Mouse (Mus musculus) embryonic facial prominence, embryonic 13.5 days (tissue): ENCODE measurements around the gene Lsm10. TPM values are rescaled to one million over a fixed set of nuclear protein-coding genes. Genes with fewer than 3 reads are reported as not detected.

ENCODE experiments used
- ATAC-seq: fragments of 200-750 bp; cut with Nextera tagmentation; 2 replicates; pipeline ENCODE4 v1.8.0; 2017; ENCODE audit warnings: low read depth; ENCODE audit not compliant: insufficient number of reproducible peaks, insufficient read depth, low FRiP score, low TSS enrichment
- H3K27ac ChIP-seq: fragments of 300-500 bp; sonication (generic); 2 replicates; pipeline ENCODE4 v1.5.1; 2015; ENCODE audit warnings: moderate library complexity, mild to moderate bottlenecking, inconsistent platforms
- H3K27me3 ChIP-seq: fragments of 300-500 bp; sonication (generic); 2 replicates; pipeline ENCODE4 v1.6.1; 2015; ENCODE audit warnings: mild to moderate bottlenecking, inconsistent platforms
- H3K36me3 ChIP-seq: fragments of 300-500 bp; sonication (generic); 2 replicates; pipeline ENCODE4 v1.6.1; 2015; ENCODE audit warnings: mild to moderate bottlenecking, inconsistent platforms
- H3K4me1 ChIP-seq: fragments of 300-500 bp; sonication (generic); 2 replicates; pipeline ENCODE4 v1.6.1; 2015; ENCODE audit warnings: inconsistent platforms
- H3K4me2 ChIP-seq: fragments of 300-500 bp; sonication (generic); 2 replicates; pipeline ENCODE4 v1.6.1; 2015; ENCODE audit warnings: moderate library complexity, mild to moderate bottlenecking, inconsistent platforms
- H3K4me3 ChIP-seq: fragments of 300-500 bp; sonication (generic); 2 replicates; pipeline ENCODE4 v1.5.1; 2015; ENCODE audit warnings: mild to moderate bottlenecking, inconsistent platforms
- H3K9ac ChIP-seq: fragments of 300-500 bp; sonication (generic); 2 replicates; pipeline ENCODE4 v1.6.1; 2015; ENCODE audit warnings: mild to moderate bottlenecking, inconsistent platforms
- H3K9me3 ChIP-seq: fragments of 300-500 bp; sonication (generic); 2 replicates; pipeline ENCODE4 v1.6.1; 2016; ENCODE audit warnings: inconsistent platforms
- WGBS: fragments of 180-500 bp; shearing (Covaris S2); methylation state at CpG from one replicate; pipeline ENCODE4 v1.1.7; 2015; ENCODE audit warnings: mixed read lengths; 5-methylcytosine and 5-hydroxymethylcytosine counted together
- polyA plus RNA-seq: library from polyadenylated mRNA; unstranded; fragments of >200 nt; fragmentation: Nextera tagmentation; extraction: Ambion mirVana; gene quantifications from 2 replicates; pipeline ENCODE4 v1.2.1, GENCODE M21; 2015

The Lsm10 gene
- polyA plus RNA-seq, 1 experiment from 2014 or later: 50.3 TPM

GRCm38 (mm10) chr4:126110374-126111152 lies 14.1 kb downstream of the Lsm10 start:
- no peaks in the 10 kb centered on the region for H3K36me3 ChIP-seq
- no peak overlapping the region for H3K4me3 ChIP-seq
- no peaks in the 10 kb centered on the region for H3K27me3 ChIP-seq
- H3K4me1 ChIP-seq: peaks cover 34% of the 10 kb centered on the region
- H3K9me3 ChIP-seq: no peaks in the 10 kb centered on the region
- WGBS: 4% methylated on average over 12 of the region's 12 CpGs
- H3K9ac ChIP-seq: peak overlapping the region; percentile 59
- peak overlapping the region; percentile 87 for H3K27ac ChIP-seq
- peak overlapping the region; percentile 47 for H3K4me2 ChIP-seq
- ATAC-seq: peak; percentile 38; the same call in 1 of the 2 replicates

- H3K9ac ChIP-seq: peak overlapping the region; percentile 59
- WGBS: 22% methylated on average over 7 of the region's 7 CpGs
Observed at GRCm38 (mm10) chr4:126111153-126111549, 14.7 kb downstream of the Lsm10 start.

GRCm38 (mm10) chr4:126113243-126113642 lies 16.8 kb downstream of the Lsm10 start:
- WGBS: 82% methylated on average over 4 of the region's 4 CpGs
- Histone ChIP-seq H3K9ac (no peak overlapping the region), H3K4me1 (peaks cover 28% of the 10 kb centered on the region), H3K27ac (no peak overlapping the region), H3K36me3 (no peaks in the 10 kb centered on the region), H3K4me2 (no peak overlapping the region), H3K4me3 (no peak overlapping the region), H3K9me3 (no peaks in the 10 kb centered on the region), H3K27me3 (no peaks in the 10 kb centered on the region)
- no peak for ATAC-seq

More at GRCm38 (mm10) chr4:126111153-126111549, 14.7 kb downstream of the Lsm10 start:
- no peaks in the 10 kb centered on the region for H3K27me3 ChIP-seq
- no peaks in the 10 kb centered on the region for H3K36me3 ChIP-seq
- no peak for ATAC-seq
- no peak overlapping the region for H3K4me3 ChIP-seq
- H3K4me1 ChIP-seq: peaks cover 33% of the 10 kb centered on the region
- H3K4me2 ChIP-seq: peak overlapping the region; percentile 47
- H3K9me3 ChIP-seq: no peaks in the 10 kb centered on the region
- H3K27ac ChIP-seq: peak overlapping the region; percentile 87

GRCm38 (mm10) chr4:126113943-126114342 lies 17.5 kb downstream of the Lsm10 start:
- H3K9ac ChIP-seq: no peak overlapping the region
- no peak for ATAC-seq
- 32% methylated on average over 6 of the region's 6 CpGs for WGBS
- no peak overlapping the region for H3K27ac ChIP-seq
- no peak overlapping the region for H3K4me2 ChIP-seq
- no peak overlapping the region for H3K4me3 ChIP-seq
- no peaks in the 10 kb centered on the region for H3K27me3 ChIP-seq
- H3K9me3 ChIP-seq: no peaks in the 10 kb centered on the region
- peaks cover 28% of the 10 kb centered on the region for H3K4me1 ChIP-seq
- H3K36me3 ChIP-seq: 0 out of 2 replicates have a peak, but pooled peaks cover under 1% of the 10 kb centered on the region

GRCm38 (mm10) chr4:126115411-126115810 lies 19.0 kb downstream of the Lsm10 start:
- WGBS: 81% methylated on average over 9 of the region's 9 CpGs
- Histone ChIP-seq H3K9me3 (no peaks in the 10 kb centered on the region), H3K4me1 (peaks cover 19% of the 10 kb centered on the region), H3K4me3 (no peak overlapping the region), H3K9ac (0 out of 2 replicates have a peak overlapping the region, but pooled peaks have one; percentile 11), H3K4me2 (no peak overlapping the region), H3K27ac (no peak overlapping the region), H3K27me3 (no peaks in the 10 kb centered on the region), H3K36me3 (0 out of 2 replicates have a peak, but pooled peaks cover 3% of the 10 kb centered on the region)
- no peak for ATAC-seq

GRCm38 (mm10) chr4:126115871-126116521 lies 19.6 kb downstream of the Lsm10 start:
- H3K4me2 ChIP-seq: no peak overlapping the region
- no peak overlapping the region for H3K4me3 ChIP-seq
- no peaks in the 10 kb centered on the region for H3K9me3 ChIP-seq
- H3K4me1 ChIP-seq: peaks cover 13% of the 10 kb centered on the region
- H3K9ac ChIP-seq: 0 out of 2 replicates have a peak overlapping the region, but pooled peaks have one; percentile 32
- WGBS: 62% methylated on average over 6 of the region's 6 CpGs
- no peak for ATAC-seq
- H3K36me3 ChIP-seq: peaks cover 9% of the 10 kb centered on the region
- H3K27ac ChIP-seq: no peak overlapping the region
- H3K27me3 ChIP-seq: no peaks in the 10 kb centered on the region

GRCm38 (mm10) chr4:126117116-126117515 lies 20.7 kb downstream of the Lsm10 start:
- no peak overlapping the region for H3K9ac ChIP-seq
- peaks cover 15% of the 10 kb centered on the region for H3K36me3 ChIP-seq
- H3K4me3 ChIP-seq: no peak overlapping the region
- ATAC-seq: no peak
- no peak overlapping the region for H3K4me2 ChIP-seq
- H3K9me3 ChIP-seq: peaks cover 5% of the 10 kb centered on the region; the same call in 1 of the 2 replicates
- H3K27ac ChIP-seq: no peak overlapping the region
- 88% methylated on average over 8 of the region's 8 CpGs for WGBS
- peaks cover 8% of the 10 kb centered on the region for H3K4me1 ChIP-seq
- H3K27me3 ChIP-seq: no peaks in the 10 kb centered on the region

GRCm38 (mm10) chr4:126118651-126119050 lies 22.2 kb downstream of the Lsm10 start:
- H3K9ac ChIP-seq: no peak overlapping the region
- no peak overlapping the region for H3K4me3 ChIP-seq
- no peaks in the 10 kb centered on the region for H3K27me3 ChIP-seq
- H3K9me3 ChIP-seq: peaks cover 5% of the 10 kb centered on the region; the same call in 1 of the 2 replicates
- H3K36me3 ChIP-seq: peaks cover 21% of the 10 kb centered on the region
- ATAC-seq: no peak
- H3K27ac ChIP-seq: no peak overlapping the region
- no peak overlapping the region for H3K4me2 ChIP-seq
- 93% methylated on average over 4 of the region's 4 CpGs for WGBS
- peaks cover 8% of the 10 kb centered on the region for H3K4me1 ChIP-seq

- 87% methylated on average over 1 of the region's 1 CpGs for WGBS
Observed at GRCm38 (mm10) chr4:126119051-126119450, 22.6 kb downstream of the Lsm10 start.

GRCm38 (mm10) chr4:126120052-126120451 lies 23.6 kb downstream of the Lsm10 start:
- H3K4me2 ChIP-seq: no peak overlapping the region
- peaks cover 5% of the 10 kb centered on the region; the same call in 1 of the 2 replicates for H3K9me3 ChIP-seq
- 87% methylated on average over 5 of the region's 5 CpGs for WGBS
- no peaks in the 10 kb centered on the region for H3K27me3 ChIP-seq
- no peak overlapping the region for H3K4me3 ChIP-seq
- no peak overlapping the region for H3K27ac ChIP-seq
- no peak for ATAC-seq
- 0 out of 2 replicates have a peak, but pooled peaks cover 3% of the 10 kb centered on the region for H3K4me1 ChIP-seq
- H3K9ac ChIP-seq: no peak overlapping the region
- peaks cover 35% of the 10 kb centered on the region for H3K36me3 ChIP-seq

More at GRCm38 (mm10) chr4:126119051-126119450, 22.6 kb downstream of the Lsm10 start:
- H3K27me3 ChIP-seq: no peaks in the 10 kb centered on the region
- no peak overlapping the region for H3K4me3 ChIP-seq
- H3K36me3 ChIP-seq: peaks cover 25% of the 10 kb centered on the region
- peaks cover 4% of the 10 kb centered on the region; the same call in 1 of the 2 replicates for H3K4me1 ChIP-seq
- ATAC-seq: no peak
- H3K4me2 ChIP-seq: no peak overlapping the region
- peaks cover 5% of the 10 kb centered on the region; the same call in 1 of the 2 replicates for H3K9me3 ChIP-seq
- no peak overlapping the region for H3K9ac ChIP-seq
- H3K27ac ChIP-seq: no peak overlapping the region

- no peaks in the 10 kb centered on the region for H3K27me3 ChIP-seq
- ATAC-seq: no peak
- H3K9me3 ChIP-seq: peaks cover 5% of the 10 kb centered on the region; the same call in 1 of the 2 replicates
- no peak overlapping the region for H3K4me3 ChIP-seq
- no peak overlapping the region for H3K9ac ChIP-seq
- H3K4me2 ChIP-seq: no peak overlapping the region
- 0 out of 2 replicates have a peak, but pooled peaks cover 3% of the 10 kb centered on the region for H3K4me1 ChIP-seq
- H3K36me3 ChIP-seq: peaks cover 39% of the 10 kb centered on the region
- no peak overlapping the region for H3K27ac ChIP-seq
- 86% methylated on average over 2 of the region's 2 CpGs for WGBS
Observed at GRCm38 (mm10) chr4:126120506-126120905, 24.1 kb downstream of the Lsm10 start.
